Mouse (Mus musculus) forebrain, postnatal 0 days (tissue): Measurements from ENCODE around the gene Psenen. TPM values are rescaled to one million over a fixed set of nuclear protein-coding genes. Genes with fewer than 3 reads are reported as not detected.

Source experiments
- ATAC-seq: fragments of 200-750 bp; cut with Nextera tagmentation; 2 replicates; pipeline ENCODE4 v1.8.0; 2017; ENCODE audit warnings: mild to moderate bottlenecking, moderate library complexity
- DNase-seq: peaks from one replicate; pipeline ENCODE4 v3.0.0-alpha.2; 2015
- H3K27ac ChIP-seq: fragments of 300-500 bp; sonication (generic); 2 replicates; pipeline ENCODE4 v1.5.1; 2014; ENCODE audit warnings: low read depth, mild to moderate bottlenecking, antibody characterized with exemption, low read length, moderate library complexity, mixed read lengths
- H3K27me3 ChIP-seq: fragments of 300-500 bp; sonication (generic); 2 replicates; pipeline ENCODE4 v1.6.1; 2014; ENCODE audit warnings: mild to moderate bottlenecking, low read length, mixed read lengths; ENCODE audit not compliant: insufficient read depth
- H3K36me3 ChIP-seq: fragments of 300-500 bp; sonication (generic); 2 replicates; pipeline ENCODE4 v1.6.1; 2014; ENCODE audit warnings: mild to moderate bottlenecking, moderate library complexity; ENCODE audit not compliant: insufficient read depth
- H3K4me1 ChIP-seq: fragments of 300-500 bp; sonication (generic); 2 replicates; pipeline ENCODE4 v1.6.1; 2014; ENCODE audit warnings: antibody characterized with exemption; ENCODE audit not compliant: insufficient read depth
- H3K4me2 ChIP-seq: fragments of 300-500 bp; sonication (generic); 2 replicates; pipeline ENCODE4 v1.6.1; 2014; ENCODE audit warnings: low read depth, mild to moderate bottlenecking, moderate library complexity
- H3K4me3 ChIP-seq: fragments of 300-500 bp; sonication (generic); 2 replicates; pipeline ENCODE4 v1.5.1; 2014; ENCODE audit warnings: low read depth, low read length, mixed read lengths
- H3K9ac ChIP-seq: fragments of 300-500 bp; sonication (generic); 2 replicates; pipeline ENCODE4 v1.6.1; 2014; ENCODE audit warnings: mild to moderate bottlenecking
- H3K9me3 ChIP-seq: fragments of 300-500 bp; sonication (generic); 2 replicates; pipeline ENCODE4 v1.6.1; 2016; ENCODE audit warnings: low read length
- CTCF ChIP-seq: sonication (generic); IDR thresholded peaks from 2 replicates; pipeline ENCODE4 v1.5.1; 2016; ENCODE audit warnings: antibody characterized with exemption, control low read depth, low read depth
- WGBS: fragments of 180-500 bp; shearing (Covaris S2); extraction: QIAGEN DNeasy Blood & Tissue Kit; methylation state at CpG from one replicate; pipeline ENCODE4 v1.1.7; 2014; 5-methylcytosine and 5-hydroxymethylcytosine counted together
- polyA plus RNA-seq: library from polyadenylated mRNA; unstranded; fragments of >200 nt; fragmentation: Nextera tagmentation; extraction: Ambion mirVana; gene quantifications from 2 replicates; pipeline ENCODE4 v1.2.1, GENCODE M21; 2015
- total RNA-seq: library from RNA; depleted of rRNA; stranded (reverse); fragments of >200 nt; gene quantifications from 2 replicates; pipeline ENCODE4 v1.2.3, GENCODE M21; 2014

Gene Psenen
- total and polyA plus RNA-seq, 2 experiments from 2014 or later, result 70.9 to 141 TPM

DNA sequence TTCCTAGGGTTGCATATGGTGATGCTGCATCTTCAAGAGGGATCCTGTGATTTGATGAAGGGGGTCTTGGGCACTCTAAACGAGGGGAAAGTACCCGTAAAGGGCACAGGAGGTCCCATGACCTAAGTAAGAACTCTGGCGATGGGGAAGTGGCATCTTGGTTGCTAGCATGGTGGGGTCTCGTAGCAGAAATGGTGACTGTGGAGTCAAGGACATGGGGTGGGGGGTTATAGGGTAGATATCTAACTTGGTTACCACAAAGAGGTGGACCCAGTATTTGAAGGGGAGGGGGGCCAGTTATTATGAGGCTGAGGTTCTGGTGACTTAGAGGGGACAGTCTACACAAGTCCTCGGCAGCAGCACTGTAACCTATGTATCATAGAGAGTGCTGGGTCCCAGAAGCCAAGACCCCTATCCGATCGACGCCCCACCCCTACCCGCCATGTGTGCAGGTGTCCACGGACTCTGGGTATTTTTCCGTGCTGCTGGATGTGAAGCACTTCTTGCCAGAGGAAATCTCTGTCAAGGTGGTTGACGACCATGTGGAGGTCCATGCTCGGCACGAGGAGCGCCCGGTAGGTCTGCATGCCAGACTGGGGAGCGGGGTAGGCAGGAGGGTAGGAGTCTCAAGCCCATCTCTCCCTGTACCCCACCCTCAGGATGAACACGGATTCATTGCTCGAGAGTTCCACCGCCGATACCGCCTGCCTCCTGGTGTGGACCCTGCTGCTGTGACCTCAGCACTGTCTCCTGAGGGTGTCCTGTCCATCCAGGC, 9.4 kb downstream of the Psenen start:
- DNase-seq (no peak), ATAC-seq (no peak)
- no peak for TF ChIP-seq CTCF
- no peaks in the 10 kb centered on the region for H3K27me3 ChIP-seq
- peaks cover 19% of the 10 kb centered on the region; the same call in 1 of the 2 replicates for H3K4me1 ChIP-seq
- WGBS, result 87% methylated on average over 22 of the region's 22 CpGs
- peaks cover 32% of the 10 kb centered on the region for H3K36me3 ChIP-seq
- H3K9me3 ChIP-seq, result no peaks in the 10 kb centered on the region
- no peak overlapping the region for H3K27ac ChIP-seq
- H3K4me2 ChIP-seq, result peak overlapping the region; percentile 75
- no peak overlapping the region for H3K4me3 ChIP-seq
- H3K9ac ChIP-seq, result peak overlapping the region; percentile 44; the same call in 1 of the 2 replicates

DNA sequence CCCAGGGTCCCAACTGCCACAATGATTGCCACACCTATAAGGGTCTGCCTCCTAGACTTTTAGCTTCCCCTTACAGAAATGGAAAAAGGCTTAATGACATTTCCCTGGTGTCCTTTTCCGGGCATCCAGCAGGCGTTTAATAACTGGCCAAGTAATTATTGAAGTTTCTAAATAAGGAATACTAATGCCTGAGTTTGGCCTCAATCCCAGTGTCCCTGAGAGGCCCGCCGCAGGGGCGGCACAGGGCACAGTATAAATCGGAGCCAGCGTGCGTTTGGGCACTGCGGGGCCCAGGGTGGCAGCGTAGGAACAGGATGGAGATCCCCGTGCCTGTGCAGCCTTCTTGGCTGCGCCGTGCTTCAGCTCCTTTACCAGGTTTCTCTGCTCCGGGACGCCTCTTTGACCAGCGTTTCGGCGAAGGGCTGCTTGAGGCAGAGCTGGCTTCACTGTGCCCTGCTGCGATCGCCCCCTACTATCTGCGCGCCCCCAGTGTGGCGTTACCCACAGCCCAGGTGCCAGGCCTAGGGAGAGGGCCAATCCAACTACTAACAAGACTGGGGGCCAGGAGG, 10.3 kb downstream of the Psenen start:
- Histone ChIP-seq H3K27me3 (no peaks in the 10 kb centered on the region), H3K9me3 (no peaks in the 10 kb centered on the region), H3K27ac (peak overlapping the region; percentile 73), H3K9ac (peak overlapping the region; percentile 44), H3K36me3 (peaks cover 36% of the 10 kb centered on the region), H3K4me2 (peak overlapping the region; percentile 75), H3K4me1 (peaks cover 10% of the 10 kb centered on the region; the same call in 1 of the 2 replicates), H3K4me3 (peak overlapping the region; percentile 55)
- no peak for TF ChIP-seq CTCF
- WGBS, result 2% methylated on average over 23 of the region's 23 CpGs
- ATAC-seq (no peak), DNase-seq (no peak)

DNA sequence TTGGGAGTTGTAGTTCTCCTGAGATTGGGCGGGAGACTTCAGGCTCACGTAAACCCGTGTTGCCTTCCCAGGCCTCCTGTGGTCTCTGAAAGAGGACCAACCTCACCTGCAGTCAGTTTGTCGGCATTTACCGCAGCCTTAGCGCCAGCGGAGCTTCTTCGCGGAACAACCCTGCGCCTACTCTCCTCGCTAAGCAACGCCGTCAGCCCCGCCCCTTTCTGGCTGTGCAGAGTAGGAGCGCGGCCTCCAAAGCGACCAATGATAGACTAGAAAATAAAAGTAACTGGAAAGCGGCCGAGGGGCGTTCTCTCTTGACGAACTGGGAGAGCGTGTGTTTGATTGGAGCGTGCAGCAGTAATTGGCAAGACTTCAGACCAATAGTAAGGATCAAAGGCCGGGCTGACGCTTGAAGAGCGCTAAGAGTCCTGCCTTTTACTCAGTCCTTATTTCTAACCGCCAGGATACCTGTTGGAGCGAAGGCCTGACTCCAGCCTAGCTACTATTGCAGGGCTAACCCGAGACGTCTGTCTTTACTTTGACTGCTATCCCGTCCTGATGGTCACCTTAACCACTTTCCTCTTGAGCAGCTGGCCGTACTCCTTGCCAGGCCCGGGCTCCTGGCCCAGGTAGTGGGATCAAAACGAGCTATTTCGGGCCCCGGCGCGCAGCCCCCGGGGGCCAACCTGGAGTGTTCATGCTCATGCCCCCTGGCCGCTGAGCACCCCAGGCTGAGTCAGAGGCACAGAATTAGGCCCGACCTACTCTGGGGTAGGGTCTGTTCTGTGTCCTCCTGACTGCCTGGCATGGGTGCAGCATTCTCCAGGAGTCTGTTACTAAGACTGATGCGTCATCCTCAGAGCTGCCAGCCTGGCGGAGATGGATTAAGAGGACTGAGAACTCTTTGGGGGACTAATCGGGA, 11.1 kb downstream of the Psenen start, which contains the start of the genes Hspb6 and Proser3:
Gene Hspb6 (plus strand): TSS at position 77 of the 919 bp plus-strand sequence.
Gene Proser3 (minus strand): TSS at position 198 of the 919 bp plus-strand sequence.
- Histone ChIP-seq H3K27me3 (no peaks in the 10 kb centered on the region), H3K4me1 (peaks cover 10% of the 10 kb centered on the region; the same call in 1 of the 2 replicates), H3K9me3 (no peaks in the 10 kb centered on the region), H3K4me3 (peak within 1 kb of the TSS; percentile 55), H3K36me3 (peaks cover 36% of the 10 kb centered on the region), H3K4me2 (peak within 1 kb of the TSS; percentile 75), H3K9ac (peak within 1 kb of the TSS; percentile 53), H3K27ac (peak within 1 kb of the TSS; percentile 93)
- ATAC-seq (peak; percentile 97), DNase-seq (peak; percentile 99)
- TF ChIP-seq CTCF, result peak; percentile 23; the same call in 1 of the 2 replicates
- WGBS, result 2% methylated on average over 44 of the region's 44 CpGs

DNA sequence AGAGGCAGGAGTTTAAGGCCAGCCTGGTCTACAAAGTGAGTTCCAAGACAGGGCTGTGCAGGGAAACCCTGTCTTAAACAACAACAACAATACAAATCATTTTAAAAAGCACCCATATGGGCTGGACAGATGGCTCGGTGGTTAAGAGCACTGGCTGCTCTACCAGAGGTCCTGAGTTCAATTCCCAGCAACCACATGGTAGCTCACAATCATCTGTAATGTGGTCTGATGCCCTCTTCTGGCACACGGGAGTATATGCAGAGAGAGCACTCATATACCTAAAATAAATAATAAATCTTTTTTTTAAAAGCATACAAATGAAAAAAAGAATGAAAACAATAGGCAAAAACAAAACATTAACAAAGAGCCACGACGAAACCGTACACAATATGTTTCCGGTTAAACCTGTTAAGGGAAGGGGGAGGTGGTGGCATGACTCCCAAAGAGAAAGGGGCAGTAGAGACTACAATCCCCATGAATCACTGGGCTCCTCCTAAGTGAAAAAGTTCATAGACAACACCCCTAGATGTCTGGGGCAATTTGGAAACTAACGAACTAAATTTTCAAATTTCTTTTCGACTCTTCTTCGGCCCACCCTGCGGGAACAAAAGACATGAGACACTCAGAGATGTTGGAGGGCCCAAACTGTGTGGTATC, 11.9 kb downstream of the Psenen start:
- H3K9ac ChIP-seq, result peak overlapping the region; percentile 53
- WGBS, result 1% methylated on average over 10 of the region's 10 CpGs
- peak; percentile 63 for TF ChIP-seq CTCF
- peaks cover 10% of the 10 kb centered on the region; the same call in 1 of the 2 replicates for H3K4me1 ChIP-seq
- H3K4me2 ChIP-seq, result peak overlapping the region; percentile 75
- ATAC-seq, result peak; percentile 73
- no peak for DNase-seq
- H3K27me3 ChIP-seq, result no peaks in the 10 kb centered on the region
- peaks cover 28% of the 10 kb centered on the region for H3K36me3 ChIP-seq
- H3K27ac ChIP-seq, result peak overlapping the region; percentile 93
- peak overlapping the region; percentile 55 for H3K4me3 ChIP-seq
- H3K9me3 ChIP-seq, result no peaks in the 10 kb centered on the region

DNA sequence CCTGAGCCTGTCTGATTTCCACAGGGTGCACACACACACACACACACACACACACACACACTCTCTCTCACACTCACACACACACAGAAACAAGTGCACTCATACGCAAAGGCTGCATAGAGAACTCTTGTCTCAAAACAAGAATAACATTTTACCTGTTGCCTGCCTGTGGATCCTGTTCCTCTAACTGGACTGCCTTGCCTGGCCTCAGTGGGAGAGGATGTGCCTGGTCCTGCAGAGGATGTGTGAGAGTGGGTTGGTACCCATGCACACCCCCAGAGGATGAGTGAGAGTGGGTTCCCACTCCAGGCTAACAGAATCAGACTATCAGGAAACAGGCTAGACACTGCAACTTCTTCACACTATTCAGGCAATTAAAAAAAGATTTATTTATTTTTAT, 12.8 kb downstream of the Psenen start:
- 95% methylated on average over 1 of the region's 1 CpGs for WGBS
- no peaks in the 10 kb centered on the region for H3K9me3 ChIP-seq
- DNase-seq (no peak), ATAC-seq (no peak)
- H3K4me1 ChIP-seq, result peaks cover 10% of the 10 kb centered on the region; the same call in 1 of the 2 replicates
- H3K9ac ChIP-seq, result no peak overlapping the region
- no peak overlapping the region for H3K27ac ChIP-seq
- H3K4me2 ChIP-seq, result no peak overlapping the region
- no peak for TF ChIP-seq CTCF
- no peaks in the 10 kb centered on the region for H3K27me3 ChIP-seq
- H3K36me3 ChIP-seq, result peaks cover 26% of the 10 kb centered on the region
- no peak overlapping the region for H3K4me3 ChIP-seq

DNA sequence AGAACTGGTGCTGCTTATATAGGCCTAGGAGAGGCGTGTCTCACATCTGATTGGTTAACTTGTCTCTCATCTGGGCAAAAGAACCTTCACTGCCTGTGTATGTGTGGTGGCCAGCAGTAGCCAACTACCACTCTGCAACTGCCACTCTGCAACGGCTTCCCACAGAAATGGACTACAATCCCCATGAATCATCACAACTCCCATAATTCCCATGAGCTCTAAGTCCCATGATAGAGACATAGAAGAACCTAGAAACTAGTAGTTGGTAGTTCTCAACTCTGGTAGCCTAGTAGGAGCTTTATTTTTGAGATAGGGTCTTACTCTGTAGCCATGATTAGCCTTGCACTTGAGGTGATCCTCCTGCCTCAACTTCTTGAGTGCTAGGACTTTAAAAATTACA, 13.5 kb downstream of the Psenen start:
- Histone ChIP-seq H3K27ac (no peak overlapping the region), H3K4me3 (no peak overlapping the region), H3K4me1 (peaks cover 10% of the 10 kb centered on the region; the same call in 1 of the 2 replicates), H3K27me3 (no peaks in the 10 kb centered on the region), H3K9ac (no peak overlapping the region), H3K9me3 (no peaks in the 10 kb centered on the region), H3K4me2 (no peak overlapping the region), H3K36me3 (peaks cover 19% of the 10 kb centered on the region)
- no peak for TF ChIP-seq CTCF
- WGBS, result 88% methylated on average over 2 of the region's 2 CpGs
- DNase-seq (no peak), ATAC-seq (no peak)
